Mouse (Mus musculus) midbrain, embryonic 11.5 days (tissue): ENCODE data around the gene Twistnb. TPM values are rescaled to one million over a fixed set of nuclear protein-coding genes. Genes with fewer than 3 reads are reported as not detected.

Experiments used
- polyA plus RNA-seq: library from polyadenylated mRNA; unstranded; fragments of >200 nt; fragmentation: Nextera tagmentation; extraction: Ambion mirVana; gene quantifications from 2 replicates; pipeline ENCODE4 v1.2.1, GENCODE M21; 2014

Twistnb gene
- polyA plus RNA-seq, 1 experiment from 2014 or later: 44.2 TPM

Other genes starting within 250 kb of the Twistnb start
- 0.36 and 1.0 TPM in 2 replicates for gene Efcab10, start 34.8 kb upstream of the Twistnb start, polyA plus RNA-seq